Mouse (Mus musculus) neural tube, embryonic 12.5 days (tissue): ENCODE measurements around the gene Cdc14a. TPM values are rescaled to one million over a fixed set of nuclear protein-coding genes. Genes with fewer than 3 reads are reported as not detected.
A peak's percentile ranks its signal among the peaks of the same experiment; 100 is the strongest.
"Not testable (repeated sequence)": the region's sequence is repeated elsewhere in the genome, so short reads cannot be mapped to it uniquely, and the experiment has no call there.

Experiments used
- ATAC-seq: fragments of 200-750 bp; cut with Nextera tagmentation; 2 replicates; pipeline ENCODE4 v1.8.0; 2017; ENCODE audit warnings: low read depth, mild to moderate bottlenecking, moderate TSS enrichment, moderate library complexity; ENCODE audit not compliant: low FRiP score
- H3K27ac ChIP-seq: fragments of 300-500 bp; sonication (generic); 2 replicates; pipeline ENCODE4 v1.5.1; 2016
- H3K27me3 ChIP-seq: fragments of 300-500 bp; sonication (generic); replicated peaks from 2 replicates; pipeline ENCODE4 v1.6.1; 2016; ENCODE audit warnings: mild to moderate bottlenecking
- H3K36me3 ChIP-seq: fragments of 300-500 bp; sonication (generic); 2 replicates; pipeline ENCODE4 v1.6.1; 2016; ENCODE audit warnings: mild to moderate bottlenecking
- H3K4me1 ChIP-seq: fragments of 300-500 bp; sonication (generic); 2 replicates; pipeline ENCODE4 v1.6.1; 2016
- H3K4me2 ChIP-seq: fragments of 300-500 bp; sonication (generic); replicated peaks from 2 replicates; pipeline ENCODE4 v1.6.1; 2016; ENCODE audit warnings: mild to moderate bottlenecking
- H3K4me3 ChIP-seq: fragments of 300-500 bp; sonication (generic); 2 replicates; pipeline ENCODE4 v1.5.1; 2016
- H3K9ac ChIP-seq: fragments of 300-500 bp; sonication (generic); 2 replicates; pipeline ENCODE4 v1.6.1; 2016; ENCODE audit warnings: mild to moderate bottlenecking
- H3K9me3 ChIP-seq: fragments of 300-500 bp; sonication (generic); 2 replicates; pipeline ENCODE4 v1.6.1; 2016; ENCODE audit warnings: mild to moderate bottlenecking
- WGBS: fragments of 180-500 bp; shearing (Covaris S2); methylation state at CpG from one replicate; pipeline ENCODE4 v1.1.7; 2016; 5-methylcytosine and 5-hydroxymethylcytosine counted together
- polyA plus RNA-seq: library from polyadenylated mRNA; unstranded; fragments of >200 nt; fragmentation: Nextera tagmentation; extraction: Ambion mirVana; gene quantifications from 2 replicates; pipeline ENCODE4 v1.2.1, GENCODE M21; 2016

Cdc14a gene
- polyA plus RNA-seq, 1 experiment from 2014 or later: 17.1 TPM

GRCm38 (mm10) chr3:116357180-116357579 is 66.7 kb downstream of the Cdc14a start:
- Histone ChIP-seq H3K9ac (no peak overlapping the region), H3K4me2 (no peak overlapping the region), H3K9me3 (no peaks in the 10 kb centered on the region), H3K27ac (no peak overlapping the region), H3K4me3 (no peak overlapping the region), H3K27me3 (no peaks in the 10 kb centered on the region), H3K36me3 (no peaks in the 10 kb centered on the region; the same call in none of the 2 replicates), H3K4me1 (no peaks in the 10 kb centered on the region)
- ATAC-seq: no peak
- 90% methylated on average over 4 of the region's 4 CpGs for WGBS

- 92% methylated on average over 15 of the region's 15 CpGs for WGBS
These were observed 68.6 kb downstream of the Cdc14a start for GRCm38 (mm10) chr3:116355026-116355788.

GRCm38 (mm10) chr3:116352486-116352885 is 71.3 kb downstream of the Cdc14a start:
- Histone ChIP-seq H3K4me2 (no peak overlapping the region), H3K36me3 (no peaks in the 10 kb centered on the region), H3K27ac (no peak overlapping the region), H3K4me3 (no peak overlapping the region), H3K27me3 (no peaks in the 10 kb centered on the region), H3K9me3 (no peaks in the 10 kb centered on the region), H3K4me1 (peaks cover 8% of the 10 kb centered on the region; the same call in 1 of the 2 replicates), H3K9ac (no peak overlapping the region)
- ATAC-seq: no peak
- 87% methylated on average over 6 of the region's 6 CpGs for WGBS

More at GRCm38 (mm10) chr3:116355026-116355788, 68.6 kb downstream of the Cdc14a start:
- H3K36me3 ChIP-seq: no peaks in the 10 kb centered on the region
- no peak for ATAC-seq
- H3K9me3 ChIP-seq: no peaks in the 10 kb centered on the region
- no peak overlapping the region for H3K9ac ChIP-seq
- no peak overlapping the region for H3K27ac ChIP-seq
- H3K4me2 ChIP-seq: no peak overlapping the region
- H3K4me3 ChIP-seq: no peak overlapping the region
- peaks cover 8% of the 10 kb centered on the region; the same call in 1 of the 2 replicates for H3K4me1 ChIP-seq
- no peaks in the 10 kb centered on the region for H3K27me3 ChIP-seq

GRCm38 (mm10) chr3:116350389-116350967 is 73.4 kb downstream of the Cdc14a start:
- H3K4me3 ChIP-seq: no peak overlapping the region
- peaks cover 8% of the 10 kb centered on the region; the same call in 1 of the 2 replicates for H3K4me1 ChIP-seq
- no peaks in the 10 kb centered on the region for H3K9me3 ChIP-seq
- H3K27me3 ChIP-seq: no peaks in the 10 kb centered on the region
- H3K36me3 ChIP-seq: no peaks in the 10 kb centered on the region
- H3K9ac ChIP-seq: no peak overlapping the region
- no peak overlapping the region for H3K4me2 ChIP-seq
- ATAC-seq: peak; percentile 67; the same call in 1 of the 2 replicates
- H3K27ac ChIP-seq: no peak overlapping the region
- 26% methylated on average over 6 of the region's 6 CpGs for WGBS

- not testable (repeated sequence) for ATAC-seq, H3K36me3 ChIP-seq, H3K27ac ChIP-seq, H3K9me3 ChIP-seq, H3K4me2 ChIP-seq, H3K27me3 ChIP-seq, H3K4me1 ChIP-seq, H3K4me3 ChIP-seq, H3K9ac ChIP-seq
- WGBS: 96% methylated on average over 29 of the region's 29 CpGs
These were observed 76.3 kb downstream of the Cdc14a start for GRCm38 (mm10) chr3:116347571-116347970.

GRCm38 (mm10) chr3:116345245-116345644 is 78.6 kb downstream of the Cdc14a start:
- no peak for ATAC-seq
- peaks cover 5% of the 10 kb centered on the region for H3K4me1 ChIP-seq
- WGBS: 46% methylated on average over 11 of the region's 11 CpGs
- no peak overlapping the region for H3K9ac ChIP-seq
- H3K27ac ChIP-seq: no peak overlapping the region
- no peak overlapping the region for H3K4me3 ChIP-seq
- no peaks in the 10 kb centered on the region for H3K27me3 ChIP-seq
- H3K4me2 ChIP-seq: no peak overlapping the region
- peaks cover 3% of the 10 kb centered on the region for H3K36me3 ChIP-seq
- no peaks in the 10 kb centered on the region for H3K9me3 ChIP-seq

GRCm38 (mm10) chr3:116342251-116342650 is 81.6 kb downstream of the Cdc14a start:
- no peak overlapping the region for H3K4me3 ChIP-seq
- no peak overlapping the region for H3K27ac ChIP-seq
- no peak overlapping the region for H3K9ac ChIP-seq
- no peaks in the 10 kb centered on the region for H3K27me3 ChIP-seq
- ATAC-seq: no peak
- H3K9me3 ChIP-seq: no peaks in the 10 kb centered on the region
- no peak overlapping the region for H3K4me2 ChIP-seq
- WGBS: 78% methylated on average over 5 of the region's 5 CpGs
- H3K36me3 ChIP-seq: peaks cover 3% of the 10 kb centered on the region
- peaks cover 5% of the 10 kb centered on the region for H3K4me1 ChIP-seq

- Histone ChIP-seq H3K36me3 (peaks cover 3% of the 10 kb centered on the region), H3K4me1 (peaks cover 5% of the 10 kb centered on the region), H3K4me3 (no peak overlapping the region), H3K27me3 (no peaks in the 10 kb centered on the region), H3K4me2 (no peak overlapping the region; the same call in 1 of the 2 replicates), H3K27ac (no peak overlapping the region), H3K9me3 (no peaks in the 10 kb centered on the region), H3K9ac (no peak overlapping the region)
- WGBS: 44% methylated on average over 19 of the region's 19 CpGs
- ATAC-seq: peak; percentile 82
These were observed 82.7 kb downstream of the Cdc14a start for GRCm38 (mm10) chr3:116340950-116341624.

- no peak for ATAC-seq
These were observed 83.6 kb downstream of the Cdc14a start for GRCm38 (mm10) chr3:116340281-116340680.

GRCm38 (mm10) chr3:116338616-116339015 is 85.2 kb downstream of the Cdc14a start:
- H3K4me1 ChIP-seq: peaks cover 5% of the 10 kb centered on the region; the same call in 1 of the 2 replicates
- 64% methylated on average over 6 of the region's 6 CpGs for WGBS
- H3K36me3 ChIP-seq: peaks cover 3% of the 10 kb centered on the region
- H3K27ac ChIP-seq: no peak overlapping the region
- no peaks in the 10 kb centered on the region for H3K27me3 ChIP-seq
- no peak overlapping the region for H3K4me3 ChIP-seq
- no peak overlapping the region for H3K9ac ChIP-seq
- no peaks in the 10 kb centered on the region for H3K9me3 ChIP-seq
- H3K4me2 ChIP-seq: no peak overlapping the region
- ATAC-seq: no peak

More at GRCm38 (mm10) chr3:116340281-116340680, 83.6 kb downstream of the Cdc14a start:
- Histone ChIP-seq H3K27me3 (no peaks in the 10 kb centered on the region), H3K36me3 (peaks cover 3% of the 10 kb centered on the region), H3K4me2 (no peak overlapping the region), H3K9me3 (no peaks in the 10 kb centered on the region), H3K4me3 (no peak overlapping the region), H3K4me1 (peaks cover 5% of the 10 kb centered on the region), H3K9ac (no peak overlapping the region), H3K27ac (no peak overlapping the region)
- WGBS: 93% methylated on average over 8 of the region's 8 CpGs

GRCm38 (mm10) chr3:116337840-116338239 is 86.0 kb downstream of the Cdc14a start:
- Histone ChIP-seq H3K9me3 (no peaks in the 10 kb centered on the region), H3K36me3 (peaks cover 3% of the 10 kb centered on the region; the same call in 1 of the 2 replicates), H3K27ac (no peak overlapping the region), H3K9ac (no peak overlapping the region), H3K4me3 (no peak overlapping the region), H3K4me1 (peaks cover 5% of the 10 kb centered on the region; the same call in 1 of the 2 replicates), H3K27me3 (no peaks in the 10 kb centered on the region), H3K4me2 (no peak overlapping the region)
- no peak for ATAC-seq
- 95% methylated on average over 5 of the region's 5 CpGs for WGBS

GRCm38 (mm10) chr3:116335036-116335435 is 88.8 kb downstream of the Cdc14a start:
- WGBS: 86% methylated on average over 4 of the region's 4 CpGs

More at GRCm38 (mm10) chr3:116335036-116335435, 88.8 kb downstream of the Cdc14a start:
- H3K9ac ChIP-seq: no peak overlapping the region
- no peak for ATAC-seq
- no peaks in the 10 kb centered on the region for H3K27me3 ChIP-seq
- no peak overlapping the region for H3K27ac ChIP-seq
- H3K4me3 ChIP-seq: no peak overlapping the region
- no peak overlapping the region for H3K4me2 ChIP-seq
- H3K36me3 ChIP-seq: no peaks in the 10 kb centered on the region
- no peaks in the 10 kb centered on the region for H3K4me1 ChIP-seq
- H3K9me3 ChIP-seq: no peaks in the 10 kb centered on the region
